11 mouse cellular contexts compared by ENCODE assay signal in the genomic region with DNA sequence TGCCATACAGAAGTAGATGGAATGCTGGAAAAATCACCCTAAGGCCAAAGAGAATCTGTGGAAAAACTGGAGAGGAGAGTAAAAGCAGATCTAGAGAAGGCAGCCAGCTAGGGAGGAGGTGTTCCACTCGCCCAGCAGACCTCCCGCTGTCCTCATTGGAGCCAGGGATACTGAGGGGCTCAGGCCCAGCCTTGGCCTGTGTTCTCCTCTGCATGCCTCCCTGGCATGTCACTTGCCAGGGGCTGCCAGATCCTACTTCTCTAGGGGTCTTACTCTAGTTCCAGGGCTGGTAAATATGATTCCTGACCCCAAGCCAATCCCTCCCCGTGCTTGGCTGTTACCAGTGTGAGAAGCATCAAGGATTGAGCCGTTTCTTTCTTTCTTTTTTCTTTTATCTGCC. TPM values are rescaled to one million over a fixed set of nuclear protein-coding genes. Genes with fewer than 3 reads are reported as not detected.
DNase-seq lines count a peak whose midpoint lies in the region; ATAC-seq lines count a peak whose summit lies in the region.
"Had no signal": no experiment of that assay in that cellular context is flagged by ENCODE, and none has a peak within 500 bp of the region (broad histone marks: within the 10 kb centered on the region; RNA-seq: fewer than 3 reads in every experiment).

No protein-coding gene starts in this region.

- 62% methylated on average over 4 of the region's 4 CpGs for WGBS in heart, embryonic 15.5 days
- 44% methylated on average over 4 of the region's 4 CpGs for WGBS in embryonic facial prominence, embryonic 13.5 days
- WGBS in intestine, embryonic 16.5 days: 62% methylated on average over 4 of the region's 4 CpGs

- ATAC-seq in heart, embryonic 15.5 days (replicated peaks; ENCODE audit: insufficient number of reproducible peaks, insufficient read depth, low FRiP score, low read depth): no peak
- no peak for ATAC-seq in embryonic facial prominence, embryonic 13.5 days (ENCODE audit: insufficient number of reproducible peaks, insufficient read depth, low FRiP score, low TSS enrichment, low read depth)
- ATAC-seq in intestine, embryonic 16.5 days: no peak

- H3K27ac ChIP-seq in heart, embryonic 15.5 days: peak overlapping the region; percentile 84
- peak overlapping the region; percentile 94 for H3K27ac ChIP-seq in embryonic facial prominence, embryonic 13.5 days
- H3K27ac ChIP-seq in intestine, embryonic 16.5 days (ENCODE audit: low read length): peak overlapping the region; percentile 65

- no peaks in the 10 kb centered on the region for H3K9me3 ChIP-seq in heart, embryonic 15.5 days (replicated peaks)
- no peaks in the 10 kb centered on the region for H3K9me3 ChIP-seq in embryonic facial prominence, embryonic 13.5 days
- H3K9me3 ChIP-seq in intestine, embryonic 16.5 days (ENCODE audit: control insufficient read depth, low read length): no peaks in the 10 kb centered on the region
- H3K9me3 ChIP-seq: neural tube, embryonic 13.5 days had no signal

- no peak overlapping the region for H3K4me3 ChIP-seq in heart, embryonic 15.5 days
- H3K4me3 ChIP-seq in embryonic facial prominence, embryonic 13.5 days: no peak overlapping the region
- no peak overlapping the region for H3K4me3 ChIP-seq in intestine, embryonic 16.5 days (ENCODE audit: low read length)
- H3K4me3 ChIP-seq: neural tube, embryonic 13.5 days had no signal

- no peak overlapping the region for H3K9ac ChIP-seq in heart, embryonic 15.5 days
- H3K9ac ChIP-seq in embryonic facial prominence, embryonic 13.5 days: no peak overlapping the region
- no peak overlapping the region for H3K9ac ChIP-seq in intestine, embryonic 16.5 days (ENCODE audit: low read depth, low read length)
- H3K9ac ChIP-seq: neural tube, embryonic 13.5 days had no signal

- H3K27me3 ChIP-seq in heart, embryonic 15.5 days: no peaks in the 10 kb centered on the region
- no peaks in the 10 kb centered on the region for H3K27me3 ChIP-seq in embryonic facial prominence, embryonic 13.5 days
- H3K27me3 ChIP-seq in intestine, embryonic 16.5 days (replicated peaks; ENCODE audit: control insufficient read depth, insufficient read depth, low read length): no peaks in the 10 kb centered on the region

- no peak for DNase-seq in heart, postnatal 10 days
- peak; percentile 32 for DNase-seq in brain, embryonic 18.5 days (ENCODE audit: low read depth, low spot score)
- DNase-seq in spleen, postnatal 36 days (ENCODE audit: low spot score in 2 of 2): no peak
- no peak for DNase-seq in ovary, postnatal 10 days (ENCODE audit: low spot score)
- DNase-seq in thymus, adult 18-20 months: no peak
- DNase-seq: thymus, postnatal 36 days had no signal

- intact Hi-C loops in heart, postnatal 10 days (cut with DNase I): no loop called here

- H3K36me3 ChIP-seq in heart, embryonic 15.5 days: no peaks in the 10 kb centered on the region
- H3K36me3 ChIP-seq in embryonic facial prominence, embryonic 13.5 days: no peaks in the 10 kb centered on the region
- H3K36me3 ChIP-seq in intestine, embryonic 16.5 days (ENCODE audit: control insufficient read depth, insufficient read depth, low read length): no peaks in the 10 kb centered on the region
- H3K36me3 ChIP-seq: neural tube, embryonic 13.5 days had no signal

- no peak overlapping the region for H3K4me2 ChIP-seq in heart, embryonic 15.5 days
- H3K4me2 ChIP-seq in embryonic facial prominence, embryonic 13.5 days: no peak overlapping the region
- H3K4me2 ChIP-seq in intestine, embryonic 16.5 days (ENCODE audit: low read depth, low read length): no peak overlapping the region
- H3K4me2 ChIP-seq: liver, embryonic 11.5 days; neural tube, embryonic 13.5 days had no signal

- peaks cover 47% of the 10 kb centered on the region for H3K4me1 ChIP-seq in heart, embryonic 15.5 days (replicated peaks)
- H3K4me1 ChIP-seq in embryonic facial prominence, embryonic 13.5 days: peaks cover 66% of the 10 kb centered on the region
- peaks cover 15% of the 10 kb centered on the region for H3K4me1 ChIP-seq in intestine, embryonic 16.5 days (ENCODE audit: control insufficient read depth, insufficient read depth, low read length)

RNA-seq across cellular contexts. Expression of a gene that starts 59.5 kb away (rescaled TPM):
- polyA plus RNA-seq in heart, embryonic 15.5 days (2015; fragmentation: Nextera tagmentation; extraction: Ambion mirVana): 6.8 and 7.5 TPM in 2 replicates
- total RNA-seq in heart, postnatal 10 days (2021): 10 to 100 TPM; 19.7 to 31.2 TPM
- polyA plus RNA-seq in embryonic facial prominence, embryonic 13.5 days (2015; fragmentation: Nextera tagmentation; extraction: Ambion mirVana): 20.7 and 21.4 TPM in 2 replicates
- polyA plus RNA-seq in intestine, embryonic 16.5 days (2015; fragmentation: Nextera tagmentation; extraction: Ambion mirVana): 4.7 and 5.5 TPM in 2 replicates
